Mouse (Mus musculus): ENCODE measurements around the gene Uba7.

GRCm38 (mm10) chr9:107936831-107937230 is 38.5 kb upstream of the Uba7 start:
- TF ChIP-seq CTCF (IDR thresholded peaks at IDR 0.05) (no peak), EP300 (IDR thresholded peaks at IDR 0.05) (no peak)
